Mouse (Mus musculus): ENCODE measurements around the gene Agap3. TPM values are rescaled to one million over a fixed set of nuclear protein-coding genes. Genes with fewer than 3 reads are reported as not detected.

The Agap3 gene
- polyA plus RNA-seq, 1 experiment: not detected

DNA sequence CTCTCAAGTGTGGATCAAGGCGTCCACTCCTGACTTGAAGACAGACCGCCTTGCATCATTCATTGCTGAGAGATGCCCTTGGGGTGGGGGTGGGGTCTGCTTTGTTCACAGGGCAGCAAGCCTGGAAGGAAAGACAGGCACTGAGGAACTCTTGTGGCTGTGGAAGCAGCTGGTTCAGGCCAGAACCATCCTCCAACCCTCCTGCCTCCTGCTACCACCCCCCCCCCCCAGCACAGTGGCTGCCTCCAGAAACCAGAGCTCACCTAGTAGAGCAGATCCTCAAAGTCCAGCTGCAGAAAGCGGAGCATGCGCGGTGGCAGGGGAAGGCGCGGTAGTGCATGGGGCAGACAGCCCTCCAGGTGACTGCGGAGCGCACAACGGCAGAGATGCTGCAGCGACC lies 81.4 kb downstream of the Agap3 start:
- WGBS: 72% methylated on average over 11 of the region's 11 CpGs
- no peak overlapping the region for H3K4me3 ChIP-seq (ENCODE audit: insufficient read depth, low read depth, low read length)
- H3K27ac ChIP-seq (ENCODE audit: insufficient read depth, low read depth, low read length): no peak overlapping the region
- peaks cover 2% of the 10 kb centered on the region; the same call in 1 of the 2 replicates for H3K4me1 ChIP-seq (ENCODE audit: control insufficient read depth, insufficient read depth, low read length)
- no peak for TF ChIP-seq POLR2A (IDR thresholded peaks at IDR 0.05; ENCODE audit: insufficient read depth, low read depth, low read length)
- TF ChIP-seq CTCF (IDR thresholded peaks at IDR 0.05; ENCODE audit: insufficient read depth, low read depth, low read length): peak; percentile 11; the same call in 1 of the 2 replicates

DNA sequence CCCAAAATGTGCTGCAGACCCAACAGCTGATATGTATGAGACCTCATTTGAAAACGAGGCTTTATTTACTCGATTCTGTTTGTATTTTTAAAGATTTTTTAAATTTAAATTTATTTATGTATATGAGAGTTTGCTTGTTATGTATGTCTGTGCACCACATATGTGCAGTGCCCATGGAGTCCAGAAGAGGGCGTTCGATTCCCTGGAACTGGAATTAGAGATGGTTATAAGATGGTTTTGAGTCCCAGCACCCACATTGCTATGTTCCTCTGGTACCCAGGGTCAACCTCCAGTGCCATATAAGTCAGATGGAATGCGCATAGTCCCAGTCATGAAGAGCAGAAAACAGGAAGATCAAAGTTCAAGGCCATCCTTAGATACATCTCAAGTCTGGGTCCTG lies 82.3 kb downstream of the Agap3 start:
- Histone ChIP-seq H3K4me3 (ENCODE audit: insufficient read depth, low read depth, low read length) (no peak overlapping the region), H3K4me1 (ENCODE audit: control insufficient read depth, insufficient read depth, low read length) (peaks cover 2% of the 10 kb centered on the region; the same call in 1 of the 2 replicates), H3K27ac (ENCODE audit: insufficient read depth, low read depth, low read length) (no peak overlapping the region)
- 67% methylated on average over 5 of the region's 5 CpGs for WGBS
- TF ChIP-seq POLR2A (IDR thresholded peaks at IDR 0.05; ENCODE audit: insufficient read depth, low read depth, low read length) (no peak), CTCF (IDR thresholded peaks at IDR 0.05; ENCODE audit: insufficient read depth, low read depth, low read length) (no peak)

DNA sequence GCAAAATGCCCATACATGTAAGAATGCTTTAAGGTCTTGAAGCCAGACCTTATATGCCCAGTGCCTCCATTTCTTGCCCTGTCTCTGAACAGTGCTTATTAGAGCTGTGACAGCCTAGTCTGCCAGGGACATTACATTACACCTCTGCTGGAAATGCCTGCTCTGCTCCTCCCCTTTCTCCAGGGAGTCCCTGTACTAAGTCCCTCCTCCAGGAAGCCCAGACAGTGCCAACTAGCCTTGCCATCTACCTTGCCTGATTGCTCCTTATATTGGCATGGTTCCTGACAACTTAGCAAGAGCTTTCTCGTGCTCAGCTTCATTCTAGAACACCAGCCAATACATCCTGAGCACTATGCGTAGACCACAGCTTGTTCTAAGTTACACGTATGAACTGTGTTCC lies 83.8 kb downstream of the Agap3 start:
- Histone ChIP-seq H3K4me1 (ENCODE audit: control insufficient read depth, insufficient read depth, low read length) (no peaks in the 10 kb centered on the region; the same call in 1 of the 2 replicates), H3K4me3 (ENCODE audit: insufficient read depth, low read depth, low read length) (no peak overlapping the region), H3K27ac (ENCODE audit: insufficient read depth, low read depth, low read length) (no peak overlapping the region)
- 88% methylated on average over 3 of the region's 3 CpGs for WGBS
- no peak for TF ChIP-seq POLR2A (IDR thresholded peaks at IDR 0.05; ENCODE audit: insufficient read depth, low read depth, low read length)
- TF ChIP-seq CTCF (IDR thresholded peaks at IDR 0.05; ENCODE audit: insufficient read depth, low read depth, low read length): no peak

DNA sequence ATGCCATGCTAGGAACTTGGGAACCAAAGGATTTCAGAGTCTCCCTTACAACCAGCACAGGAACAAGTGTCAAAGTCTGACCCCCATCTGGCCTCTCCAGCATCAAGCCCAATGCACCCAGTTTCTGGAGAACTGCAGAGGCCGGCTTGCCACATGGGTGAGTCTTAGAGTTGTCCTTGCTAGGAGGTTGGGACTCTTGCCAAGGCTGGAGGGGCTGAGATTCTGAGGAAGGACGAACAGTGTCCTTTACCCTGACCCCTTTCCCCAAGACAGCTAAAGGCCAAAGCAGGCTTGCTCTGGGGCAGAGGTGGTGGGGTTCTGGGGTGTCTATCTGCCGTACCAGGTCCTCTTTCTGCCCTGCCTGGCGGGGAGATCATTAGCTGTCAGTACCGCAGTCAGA lies 84.5 kb downstream of the Agap3 start:
- Histone ChIP-seq H3K4me3 (ENCODE audit: insufficient read depth, low read depth, low read length) (no peak overlapping the region), H3K4me1 (ENCODE audit: control insufficient read depth, insufficient read depth, low read length) (peaks cover 4% of the 10 kb centered on the region; the same call in 1 of the 2 replicates), H3K27ac (ENCODE audit: insufficient read depth, low read depth, low read length) (no peak overlapping the region)
- whole genome bisulfite sequencing: 73% methylated on average over 5 of the region's 5 CpGs
- TF ChIP-seq POLR2A (IDR thresholded peaks at IDR 0.05; ENCODE audit: insufficient read depth, low read depth, low read length) (no peak), CTCF (IDR thresholded peaks at IDR 0.05; ENCODE audit: insufficient read depth, low read depth, low read length) (no peak)

DNA sequence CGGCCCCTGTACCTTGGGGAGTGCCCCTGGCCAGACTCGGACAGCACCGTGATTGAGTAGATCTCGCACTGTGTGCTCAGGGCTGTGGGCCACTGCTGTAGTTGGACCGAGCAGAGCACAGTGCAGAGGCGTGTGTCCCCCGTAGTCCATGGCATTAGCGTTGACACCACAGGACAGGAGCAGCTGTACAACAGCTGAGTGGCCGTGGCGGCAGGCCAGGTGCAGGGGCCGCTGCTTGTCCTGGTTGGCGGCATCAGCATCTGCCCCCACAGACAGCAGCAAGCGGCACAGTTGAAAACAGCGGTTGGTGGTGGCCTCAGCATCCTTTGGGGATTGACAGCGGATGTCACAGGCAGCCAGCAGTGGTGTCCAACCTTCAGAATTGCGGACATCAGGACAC lies 85.6 kb downstream of the Agap3 start:
- WGBS: 63% methylated on average over 16 of the region's 16 CpGs

DNA sequence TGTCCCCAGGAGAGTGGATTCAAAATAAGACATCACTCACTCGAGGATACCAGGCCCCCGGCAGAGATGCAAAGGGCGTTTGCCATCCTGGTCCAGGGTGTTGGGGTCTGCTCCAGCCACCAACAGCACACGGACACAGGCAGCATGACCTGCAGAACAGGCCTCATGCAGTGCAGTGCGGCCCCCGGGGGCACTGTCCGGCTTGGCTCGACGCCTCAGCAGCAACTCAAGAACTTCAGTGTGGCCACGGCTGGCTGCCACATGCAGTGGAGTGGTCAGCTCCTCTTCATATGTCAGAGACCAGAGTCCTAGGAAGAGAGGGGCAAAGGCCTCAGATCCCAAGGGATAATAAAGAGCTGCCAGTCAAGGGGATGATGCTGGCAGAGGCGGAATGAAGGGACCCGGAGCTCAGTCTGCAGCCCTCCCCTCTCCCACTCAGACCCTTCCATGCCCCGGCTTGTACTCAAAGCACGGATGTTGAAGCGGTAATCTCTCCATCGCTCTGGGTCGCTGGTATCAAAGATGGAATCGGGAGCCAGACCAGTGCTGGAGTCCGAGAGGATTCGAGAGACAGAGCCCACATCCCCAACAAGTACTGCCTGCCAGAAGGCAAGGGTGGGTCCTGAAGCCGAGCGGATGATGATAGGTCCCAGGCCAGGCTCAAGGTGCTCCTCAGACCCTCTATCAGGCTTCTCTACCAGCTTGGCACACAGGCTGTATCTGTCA lies 87.8 kb downstream of the Agap3 start:
- Histone ChIP-seq H3K4me1 (ENCODE audit: control insufficient read depth, insufficient read depth, low read length) (peaks cover 4% of the 10 kb centered on the region; the same call in 1 of the 2 replicates), H3K4me3 (ENCODE audit: insufficient read depth, low read depth, low read length) (no peak overlapping the region), H3K27ac (ENCODE audit: insufficient read depth, low read depth, low read length) (no peak overlapping the region)
- WGBS: 89% methylated on average over 22 of the region's 22 CpGs
- no peak for TF ChIP-seq POLR2A (IDR thresholded peaks at IDR 0.05; ENCODE audit: insufficient read depth, low read depth, low read length)
- TF ChIP-seq CTCF (IDR thresholded peaks at IDR 0.05; ENCODE audit: insufficient read depth, low read depth, low read length): no peak

More for the DNA sequence above, 85.6 kb downstream of the Agap3 start:
- H3K27ac ChIP-seq (ENCODE audit: insufficient read depth, low read depth, low read length): no peak overlapping the region
- TF ChIP-seq POLR2A (IDR thresholded peaks at IDR 0.05; ENCODE audit: insufficient read depth, low read depth, low read length): no peak
- no peak for TF ChIP-seq CTCF (IDR thresholded peaks at IDR 0.05; ENCODE audit: insufficient read depth, low read depth, low read length)
- peaks cover 4% of the 10 kb centered on the region; the same call in 1 of the 2 replicates for H3K4me1 ChIP-seq (ENCODE audit: control insufficient read depth, insufficient read depth, low read length)
- no peak overlapping the region for H3K4me3 ChIP-seq (ENCODE audit: insufficient read depth, low read depth, low read length)

DNA sequence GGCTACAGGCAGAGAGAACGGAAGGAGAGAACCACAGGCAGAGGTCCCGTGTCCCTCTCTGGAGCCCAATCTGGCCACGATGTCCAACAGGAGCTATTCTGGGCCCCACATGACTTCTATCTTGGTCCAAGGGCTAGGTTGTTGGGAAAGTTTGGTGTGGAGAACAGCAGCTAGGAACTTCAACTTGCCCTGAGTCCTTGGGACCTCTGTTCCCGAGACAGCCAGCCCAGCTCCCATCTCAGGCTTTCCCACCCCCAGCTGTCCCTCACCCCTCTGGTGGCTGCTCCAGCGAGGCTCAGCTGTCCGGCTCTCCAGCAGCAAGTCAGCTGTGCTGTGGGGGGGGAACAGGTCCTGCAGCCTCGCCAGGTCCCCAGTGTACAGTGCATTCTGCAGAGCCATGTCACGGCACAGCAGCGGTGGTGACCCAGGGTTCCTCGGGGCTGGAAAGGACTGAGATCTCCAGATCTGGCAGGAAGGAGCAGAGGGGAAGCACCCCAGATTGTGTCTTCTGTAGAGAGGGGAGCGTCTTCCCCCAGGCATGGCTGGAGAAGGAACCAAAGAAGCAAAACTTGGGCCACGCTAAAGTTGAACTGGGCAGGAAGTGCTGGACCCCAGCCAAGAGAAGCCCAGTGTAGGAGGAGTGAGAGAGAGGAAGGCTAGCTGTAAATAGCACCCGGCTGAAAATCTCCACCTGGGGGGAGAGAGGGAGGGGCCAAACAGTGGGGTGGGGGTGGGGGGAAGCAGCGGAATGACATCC lies 88.6 kb downstream of the Agap3 start, which contains the start of gene Asb10:
Gene Asb10 (minus strand): TSS at position 592 of the 757 bp plus-strand sequence.
- Histone ChIP-seq H3K4me1 (ENCODE audit: control insufficient read depth, insufficient read depth, low read length) (peaks cover 4% of the 10 kb centered on the region; the same call in 1 of the 2 replicates), H3K4me3 (ENCODE audit: insufficient read depth, low read depth, low read length) (no peak within 1 kb of the TSS), H3K27ac (ENCODE audit: insufficient read depth, low read depth, low read length) (no peak within 1 kb of the TSS)
- WGBS: 44% methylated on average over 14 of the region's 14 CpGs
- TF ChIP-seq POLR2A (IDR thresholded peaks at IDR 0.05; ENCODE audit: insufficient read depth, low read depth, low read length): no peak

DNA sequence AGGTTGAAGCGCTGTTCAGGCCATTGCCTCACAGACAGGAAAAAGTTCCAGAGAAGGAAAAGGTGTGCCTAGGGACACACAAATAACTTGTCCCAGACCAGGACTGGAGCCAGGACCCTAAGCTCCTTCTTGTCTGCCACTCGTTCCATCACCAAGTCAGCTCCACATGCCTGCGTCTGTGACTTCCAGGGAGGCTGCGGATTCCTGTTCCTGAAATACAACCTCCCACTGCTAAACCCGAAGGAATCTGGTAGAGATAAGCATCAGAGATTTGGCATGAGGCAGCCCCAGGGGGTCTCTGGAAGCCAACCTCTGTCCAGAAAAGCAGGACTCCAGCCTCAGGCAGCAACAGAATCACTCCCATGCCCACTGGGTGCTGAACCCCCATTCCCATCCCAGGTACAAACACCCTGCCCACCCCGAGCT lies 89.2 kb downstream of the Agap3 start:
- Histone ChIP-seq H3K4me1 (ENCODE audit: control insufficient read depth, insufficient read depth, low read length) (peaks cover 4% of the 10 kb centered on the region; the same call in 1 of the 2 replicates), H3K4me3 (ENCODE audit: insufficient read depth, low read depth, low read length) (no peak overlapping the region), H3K27ac (ENCODE audit: insufficient read depth, low read depth, low read length) (no peak overlapping the region)
- 51% methylated on average over 6 of the region's 6 CpGs for WGBS
- TF ChIP-seq CTCF (IDR thresholded peaks at IDR 0.05; ENCODE audit: insufficient read depth, low read depth, low read length) (no peak), POLR2A (IDR thresholded peaks at IDR 0.05; ENCODE audit: insufficient read depth, low read depth, low read length) (no peak)

DNA sequence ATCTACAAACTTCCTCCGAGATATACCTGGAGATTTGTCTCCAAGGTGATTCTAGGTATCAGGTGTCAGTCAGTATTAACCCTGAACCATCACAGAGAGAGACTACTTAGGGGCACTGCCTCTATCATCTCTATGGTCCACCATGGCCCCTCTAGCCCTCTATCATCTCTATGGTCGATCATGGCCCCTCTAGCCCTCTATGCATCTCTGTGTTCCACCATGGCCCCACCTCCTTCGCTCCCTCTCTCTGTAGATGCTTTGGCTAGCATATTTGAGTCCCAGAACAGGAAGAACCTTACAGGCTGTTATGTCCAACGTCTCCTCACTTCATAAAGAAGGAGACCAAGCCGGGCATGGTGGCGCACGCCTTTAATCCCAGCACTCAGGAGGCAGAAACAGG lies 90.7 kb downstream of the Agap3 start:
- TF ChIP-seq CTCF (IDR thresholded peaks at IDR 0.05; ENCODE audit: insufficient read depth, low read depth, low read length) (no peak), POLR2A (IDR thresholded peaks at IDR 0.05; ENCODE audit: insufficient read depth, low read depth, low read length) (no peak)
- Histone ChIP-seq H3K27ac (ENCODE audit: insufficient read depth, low read depth, low read length) (no peak overlapping the region), H3K4me1 (ENCODE audit: control insufficient read depth, insufficient read depth, low read length) (peaks cover 4% of the 10 kb centered on the region; the same call in 1 of the 2 replicates), H3K4me3 (ENCODE audit: insufficient read depth, low read depth, low read length) (no peak overlapping the region)
- WGBS: 90% methylated on average over 7 of the region's 7 CpGs

All from olfactory bulb, adult 2 months (tissue).